Mouse (Mus musculus): ENCODE measurements around the gene Serpina3a. TPM values are rescaled to one million over a fixed set of nuclear protein-coding genes. Genes with fewer than 3 reads are reported as not detected.
A peak's percentile ranks its signal among the peaks of the same experiment; 100 is the strongest.

The Serpina3a gene
- total and polyA plus RNA-seq, 2 experiments = not detected

DNA sequence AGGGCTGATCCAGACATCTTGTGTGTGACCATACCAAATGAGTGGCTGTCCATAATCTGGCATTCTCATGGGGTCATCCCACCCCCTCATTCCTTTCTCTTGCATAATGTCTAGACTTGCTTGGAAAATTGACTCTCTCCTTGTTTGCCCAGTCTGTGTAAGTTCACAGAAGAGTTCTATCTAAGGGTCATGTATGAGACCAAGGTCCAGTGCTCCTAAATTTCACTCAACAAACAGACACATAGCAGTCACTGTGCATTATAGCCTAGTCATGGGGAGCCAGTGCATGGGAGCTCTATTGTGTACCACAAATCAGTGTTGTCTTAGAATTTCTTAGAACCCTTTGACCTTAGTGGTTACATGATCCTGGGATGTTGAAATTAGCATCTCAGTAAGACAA lies 5.6 kb upstream of the Serpina3a start:
- Histone ChIP-seq H3K27me3 (ENCODE audit: control insufficient read depth, insufficient read depth, low read length) (no peaks in the 10 kb centered on the region), H3K36me3 (ENCODE audit: control insufficient read depth, insufficient read depth, low read length) (no peaks in the 10 kb centered on the region), H3K27ac (replicated peaks; ENCODE audit: insufficient read depth, low read depth, low read length) (peak overlapping the region; percentile 82), H3K79me2 (ENCODE audit: control insufficient read depth, insufficient read depth, low read length) (no peaks in the 10 kb centered on the region), H3K4me1 (ENCODE audit: control insufficient read depth, insufficient read depth, low read length) (peaks cover 31% of the 10 kb centered on the region), H3K4me3 (ENCODE audit: insufficient read depth, low read depth, low read length) (no peak overlapping the region), H3K9ac (ENCODE audit: low read depth, low read length) (no peak overlapping the region)
- DNase-seq (ENCODE audit: extremely low read depth, low read depth, low spot score) = peak; percentile 94
- TF ChIP-seq POLR2A (IDR thresholded peaks at IDR 0.05; ENCODE audit: extremely low read depth, insufficient read depth, low read length) = no peak
- TF ChIP-seq CTCF (IDR thresholded peaks at IDR 0.05; ENCODE audit: low read depth, low read length) = no peak

DNA sequence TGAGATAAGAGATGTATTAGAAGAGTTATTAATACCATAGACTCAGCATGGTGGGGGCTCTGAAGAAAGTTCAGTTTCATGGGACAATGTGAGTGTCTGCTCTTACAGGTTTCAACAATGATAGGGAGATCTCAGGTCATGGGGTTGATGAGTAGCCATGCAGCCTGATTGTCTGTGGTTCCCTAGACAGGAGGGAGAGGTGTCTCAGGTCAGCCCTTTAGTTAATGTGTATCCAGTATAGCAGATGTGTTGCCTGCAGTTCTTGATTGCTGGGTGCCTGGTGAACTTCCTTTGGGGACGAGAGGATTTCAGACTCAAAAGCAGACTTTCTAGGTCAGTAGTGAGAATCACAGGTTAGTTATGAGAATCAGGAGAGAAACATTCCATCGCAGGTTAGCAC lies 4.0 kb upstream of the Serpina3a start:
- peak; percentile 82 for DNase-seq (ENCODE audit: extremely low read depth, low read depth, low spot score)
- no peaks in the 10 kb centered on the region for H3K27me3 ChIP-seq (ENCODE audit: control insufficient read depth, insufficient read depth, low read length)
- peak overlapping the region; percentile 74 for H3K27ac ChIP-seq (replicated peaks; ENCODE audit: insufficient read depth, low read depth, low read length)
- 27% methylated on average over 2 of the region's 2 CpGs for WGBS
- no peak overlapping the region for H3K4me3 ChIP-seq (ENCODE audit: insufficient read depth, low read depth, low read length)
- TF ChIP-seq POLR2A (IDR thresholded peaks at IDR 0.05; ENCODE audit: extremely low read depth, insufficient read depth, low read length) (no peak), CTCF (IDR thresholded peaks at IDR 0.05; ENCODE audit: low read depth, low read length) (no peak)
- H3K36me3 ChIP-seq (ENCODE audit: control insufficient read depth, insufficient read depth, low read length) = no peaks in the 10 kb centered on the region
- no peaks in the 10 kb centered on the region for H3K79me2 ChIP-seq (ENCODE audit: control insufficient read depth, insufficient read depth, low read length)
- H3K4me1 ChIP-seq (ENCODE audit: control insufficient read depth, insufficient read depth, low read length) = peaks cover 31% of the 10 kb centered on the region
- no peak overlapping the region for H3K9ac ChIP-seq (ENCODE audit: low read depth, low read length)

DNA sequence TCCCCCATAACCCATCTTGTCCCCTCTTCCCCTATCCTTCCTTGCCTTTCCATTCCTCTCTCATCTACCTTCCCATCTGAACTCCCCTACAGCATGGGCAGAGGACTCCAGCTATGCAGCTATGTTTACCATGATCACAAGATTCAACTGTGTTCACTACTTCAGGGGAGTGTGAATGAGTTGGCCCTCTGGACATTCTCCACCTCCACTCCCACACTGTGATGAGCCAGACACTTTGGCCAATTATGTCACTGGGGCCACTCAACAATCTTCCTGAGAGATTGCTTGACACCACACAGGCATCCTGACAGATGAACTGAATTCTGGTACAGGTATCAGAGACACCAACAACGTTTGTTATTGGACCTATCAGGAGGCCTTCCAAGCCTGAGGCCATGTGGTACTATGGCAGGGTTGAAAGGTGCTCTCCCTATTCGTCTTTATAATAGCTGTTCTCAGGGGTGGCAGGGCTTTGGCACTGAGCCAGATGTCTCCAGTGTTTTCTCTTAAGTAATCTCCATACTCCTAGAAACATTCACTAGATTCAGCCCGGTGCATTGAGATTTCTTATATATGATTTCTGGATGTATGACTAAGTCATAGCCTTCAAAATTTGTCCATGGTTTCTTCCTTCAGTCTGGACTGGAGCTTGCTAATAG lies 2.5 kb downstream of the Serpina3a start:
- Histone ChIP-seq H3K27me3 (ENCODE audit: control insufficient read depth, insufficient read depth, low read length) (no peaks in the 10 kb centered on the region), H3K4me3 (ENCODE audit: insufficient read depth, low read depth, low read length) (no peak overlapping the region), H3K36me3 (ENCODE audit: control insufficient read depth, insufficient read depth, low read length) (no peaks in the 10 kb centered on the region), H3K4me1 (ENCODE audit: control insufficient read depth, insufficient read depth, low read length) (peaks cover 6% of the 10 kb centered on the region; the same call in 1 of the 2 replicates), H3K9ac (ENCODE audit: low read depth, low read length) (no peak overlapping the region), H3K79me2 (ENCODE audit: control insufficient read depth, insufficient read depth, low read length) (no peaks in the 10 kb centered on the region), H3K27ac (replicated peaks; ENCODE audit: insufficient read depth, low read depth, low read length) (no peak overlapping the region)
- WGBS = 77% methylated on average over 3 of the region's 3 CpGs
- DNase-seq (ENCODE audit: extremely low read depth, low read depth, low spot score) = no peak
- no peak for TF ChIP-seq CTCF (IDR thresholded peaks at IDR 0.05; ENCODE audit: low read depth, low read length)
- TF ChIP-seq POLR2A (IDR thresholded peaks at IDR 0.05; ENCODE audit: extremely low read depth, insufficient read depth, low read length) = no peak

DNA sequence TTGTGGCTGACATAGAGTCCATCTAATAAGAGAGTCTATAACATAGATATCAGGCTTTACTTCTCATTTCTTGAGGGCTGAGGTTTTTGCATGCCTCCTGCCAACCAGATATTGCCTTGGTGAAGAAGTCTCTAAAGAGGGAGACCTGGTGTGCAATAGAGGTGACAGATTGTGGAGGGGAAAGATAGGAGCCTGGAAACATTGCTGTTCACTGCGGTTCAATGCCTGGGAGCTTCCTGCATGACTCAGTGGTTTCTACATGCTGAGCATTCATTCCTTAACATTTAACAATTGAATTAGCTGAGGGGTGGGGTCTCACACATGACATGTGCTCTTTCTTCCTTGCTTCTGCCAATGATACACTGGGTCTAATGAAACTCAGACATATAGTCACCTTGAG lies 10.6 kb downstream of the Serpina3a start:
- Histone ChIP-seq H3K36me3 (ENCODE audit: control insufficient read depth, insufficient read depth, low read length) (no peaks in the 10 kb centered on the region), H3K27ac (replicated peaks; ENCODE audit: insufficient read depth, low read depth, low read length) (no peak overlapping the region), H3K4me1 (ENCODE audit: control insufficient read depth, insufficient read depth, low read length) (peaks cover 2% of the 10 kb centered on the region; the same call in 1 of the 2 replicates), H3K79me2 (ENCODE audit: control insufficient read depth, insufficient read depth, low read length) (no peaks in the 10 kb centered on the region), H3K9ac (ENCODE audit: low read depth, low read length) (no peak overlapping the region), H3K27me3 (ENCODE audit: control insufficient read depth, insufficient read depth, low read length) (no peaks in the 10 kb centered on the region), H3K4me3 (ENCODE audit: insufficient read depth, low read depth, low read length) (no peak overlapping the region)
- TF ChIP-seq CTCF (IDR thresholded peaks at IDR 0.05; ENCODE audit: low read depth, low read length) = no peak
- TF ChIP-seq POLR2A (IDR thresholded peaks at IDR 0.05; ENCODE audit: extremely low read depth, insufficient read depth, low read length) = no peak
- no peak for DNase-seq (ENCODE audit: extremely low read depth, low read depth, low spot score)
- 76% methylated on average over 1 of the region's 1 CpGs for WGBS

DNA sequence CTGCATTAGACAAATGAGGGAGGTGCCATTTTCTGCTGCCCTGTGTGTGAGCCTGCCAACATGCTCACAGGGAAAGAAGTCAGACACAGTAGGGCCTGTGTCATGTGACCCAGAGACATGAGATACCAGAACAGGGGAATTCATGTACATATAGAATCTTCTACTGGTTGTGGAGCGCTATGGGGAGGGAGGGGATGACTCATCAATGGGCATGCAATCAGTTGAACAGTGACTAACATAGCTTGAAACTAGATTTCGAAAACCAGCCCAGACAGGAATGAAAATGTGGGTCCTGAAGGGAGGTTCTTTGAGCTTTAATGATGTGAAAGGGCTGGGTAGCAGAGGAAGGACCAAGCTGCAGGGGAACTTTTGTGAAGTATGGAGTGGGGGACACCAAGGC lies 11.5 kb downstream of the Serpina3a start:
- no peak overlapping the region for H3K27ac ChIP-seq (replicated peaks; ENCODE audit: insufficient read depth, low read depth, low read length)
- 98% methylated on average over 2 of the region's 2 CpGs for WGBS
- no peaks in the 10 kb centered on the region for H3K79me2 ChIP-seq (ENCODE audit: control insufficient read depth, insufficient read depth, low read length)
- no peak overlapping the region for H3K4me3 ChIP-seq (ENCODE audit: insufficient read depth, low read depth, low read length)
- DNase-seq (ENCODE audit: extremely low read depth, low read depth, low spot score) = no peak
- TF ChIP-seq POLR2A (IDR thresholded peaks at IDR 0.05; ENCODE audit: extremely low read depth, insufficient read depth, low read length) = no peak
- H3K27me3 ChIP-seq (ENCODE audit: control insufficient read depth, insufficient read depth, low read length) = no peaks in the 10 kb centered on the region
- H3K36me3 ChIP-seq (ENCODE audit: control insufficient read depth, insufficient read depth, low read length) = no peaks in the 10 kb centered on the region
- H3K9ac ChIP-seq (ENCODE audit: low read depth, low read length) = no peak overlapping the region
- H3K4me1 ChIP-seq (ENCODE audit: control insufficient read depth, insufficient read depth, low read length) = peaks cover 2% of the 10 kb centered on the region; the same call in 1 of the 2 replicates

DNA sequence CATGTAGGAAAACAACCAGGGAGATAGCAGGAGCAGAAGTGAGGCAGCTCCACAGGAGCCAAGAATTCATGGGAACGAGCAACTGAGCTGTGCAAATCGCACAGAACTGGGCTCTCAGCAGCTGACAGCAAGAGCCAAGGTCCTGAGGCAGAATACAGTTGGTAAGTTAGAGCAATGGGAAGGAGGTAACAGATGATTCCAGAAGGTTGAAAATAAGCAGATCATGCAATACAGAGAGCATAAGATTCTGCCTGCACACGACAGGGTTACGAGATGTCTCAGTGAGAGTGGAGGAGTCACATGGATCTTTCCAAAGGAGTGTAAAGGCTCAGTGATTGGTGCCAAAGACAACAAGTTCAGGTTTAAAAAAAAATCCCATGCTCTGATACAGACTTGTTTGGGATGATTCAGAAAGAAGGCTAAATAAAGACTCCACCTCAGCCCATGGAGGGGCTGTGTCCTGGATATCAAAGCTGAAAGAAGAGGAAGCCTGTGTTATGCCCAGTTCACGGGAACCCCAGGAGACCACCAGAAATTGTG lies 12.6 kb downstream of the Serpina3a start:
- no peak for DNase-seq (ENCODE audit: extremely low read depth, low read depth, low spot score)
- no peaks in the 10 kb centered on the region for H3K79me2 ChIP-seq (ENCODE audit: control insufficient read depth, insufficient read depth, low read length)
- 89% methylated on average over 5 of the region's 5 CpGs for WGBS

More for the DNA sequence above, 12.6 kb downstream of the Serpina3a start:
- no peak overlapping the region for H3K4me3 ChIP-seq (ENCODE audit: insufficient read depth, low read depth, low read length)
- no peak for TF ChIP-seq CTCF (IDR thresholded peaks at IDR 0.05; ENCODE audit: low read depth, low read length)
- H3K27me3 ChIP-seq (ENCODE audit: control insufficient read depth, insufficient read depth, low read length) = no peaks in the 10 kb centered on the region
- H3K4me1 ChIP-seq (ENCODE audit: control insufficient read depth, insufficient read depth, low read length) = no peaks in the 10 kb centered on the region
- H3K9ac ChIP-seq (ENCODE audit: low read depth, low read length) = no peak overlapping the region
- no peaks in the 10 kb centered on the region for H3K36me3 ChIP-seq (ENCODE audit: control insufficient read depth, insufficient read depth, low read length)
- no peak overlapping the region for H3K27ac ChIP-seq (replicated peaks; ENCODE audit: insufficient read depth, low read depth, low read length)

Data from liver, adult 2 months (tissue).